Mouse (Mus musculus): ENCODE results near the gene Cacng4. TPM values are rescaled to one million over a fixed set of nuclear protein-coding genes. Genes with fewer than 3 reads are reported as not detected.

Gene Cacng4
- polyA plus RNA-seq (2015; fragmentation: Nextera tagmentation; extraction: Ambion mirVana): 0.74 and 1.3 TPM in 2 replicates

GRCm38 (mm10) chr11:107794547-107795269 is at the start of gene Cacng4:
Gene Cacng4, minus strand, starts transcription at chr11:107794557.
- WGBS: 1% methylated on average over 21 of the region's 73 CpGs
- no peaks in the 10 kb centered on the region for H3K9me3 ChIP-seq (replicated peaks; ENCODE audit: low read length)
- H3K4me3 ChIP-seq (replicated peaks; ENCODE audit: low read depth, low read length): peak within 1 kb of the TSS; percentile 59
- peak within 1 kb of the TSS; percentile 37; the same call in 1 of the 2 replicates for H3K9ac ChIP-seq (ENCODE audit: low read depth, low read length)
- H3K4me2 ChIP-seq (ENCODE audit: low read length): peak within 1 kb of the TSS; percentile 98
- TF ChIP-seq CTCF (IDR thresholded peaks at IDR 0.05; ENCODE audit: low read depth): no peak
- no peaks in the 10 kb centered on the region for H3K36me3 ChIP-seq (ENCODE audit: insufficient read depth, low read length)
- DNase-seq (ENCODE audit: low spot score): peak; percentile 46
- peaks cover 23% of the 10 kb centered on the region for H3K4me1 ChIP-seq (replicated peaks; ENCODE audit: insufficient read depth, low read length)
- no peak within 1 kb of the TSS for H3K27ac ChIP-seq
- peaks cover 26% of the 10 kb centered on the region for H3K27me3 ChIP-seq (ENCODE audit: insufficient read depth, low read length)
- ATAC-seq (replicated peaks; ENCODE audit: low FRiP score, low read depth): no peak

GRCm38 (mm10) chr11:107833351-107834040 is 39.1 kb upstream of the Cacng4 start:
- H3K4me3 ChIP-seq (replicated peaks; ENCODE audit: low read depth, low read length): no peak overlapping the region
- no peaks in the 10 kb centered on the region for H3K36me3 ChIP-seq (ENCODE audit: insufficient read depth, low read length)
- WGBS: 60% methylated on average over 7 of the region's 7 CpGs
- no peaks in the 10 kb centered on the region for H3K4me1 ChIP-seq (replicated peaks; ENCODE audit: insufficient read depth, low read length)
- H3K27me3 ChIP-seq (ENCODE audit: insufficient read depth, low read length): no peaks in the 10 kb centered on the region
- H3K9ac ChIP-seq (ENCODE audit: low read depth, low read length): no peak overlapping the region
- no peak for DNase-seq (ENCODE audit: low spot score)
- TF ChIP-seq CTCF (IDR thresholded peaks at IDR 0.05; ENCODE audit: low read depth): no peak
- H3K4me2 ChIP-seq (ENCODE audit: low read length): no peak overlapping the region
- H3K27ac ChIP-seq: no peak overlapping the region
- ATAC-seq (replicated peaks; ENCODE audit: low FRiP score, low read depth): no peak
- H3K9me3 ChIP-seq (replicated peaks; ENCODE audit: low read length): no peaks in the 10 kb centered on the region

GRCm38 (mm10) chr11:107817196-107817595 is 22.8 kb upstream of the Cacng4 start:
- ATAC-seq (replicated peaks; ENCODE audit: low FRiP score, low read depth) (no peak), DNase-seq (ENCODE audit: low spot score) (peak; percentile 72)
- H3K4me3 ChIP-seq (replicated peaks; ENCODE audit: low read depth, low read length): no peak overlapping the region
- H3K9ac ChIP-seq (ENCODE audit: low read depth, low read length): no peak overlapping the region
- no peak overlapping the region for H3K4me2 ChIP-seq (ENCODE audit: low read length)
- H3K27ac ChIP-seq: no peak overlapping the region
- 42% methylated on average over 5 of the region's 5 CpGs for WGBS
- no peaks in the 10 kb centered on the region for H3K36me3 ChIP-seq (ENCODE audit: insufficient read depth, low read length)
- TF ChIP-seq CTCF (IDR thresholded peaks at IDR 0.05; ENCODE audit: low read depth): no peak
- no peaks in the 10 kb centered on the region for H3K4me1 ChIP-seq (replicated peaks; ENCODE audit: insufficient read depth, low read length)
- H3K9me3 ChIP-seq (replicated peaks; ENCODE audit: low read length): no peaks in the 10 kb centered on the region
- H3K27me3 ChIP-seq (ENCODE audit: insufficient read depth, low read length): no peaks in the 10 kb centered on the region; the same call in 1 of the 2 replicates

- H3K27me3 ChIP-seq (ENCODE audit: insufficient read depth, low read length): no peaks in the 10 kb centered on the region; the same call in 1 of the 2 replicates
- ATAC-seq (replicated peaks; ENCODE audit: low FRiP score, low read depth): no peak
- H3K9me3 ChIP-seq (replicated peaks; ENCODE audit: low read length): no peaks in the 10 kb centered on the region
- whole genome bisulfite sequencing: 10% methylated on average over 21 of the region's 21 CpGs
- no peak overlapping the region for H3K27ac ChIP-seq
- H3K4me2 ChIP-seq (ENCODE audit: low read length): no peak overlapping the region; the same call in 1 of the 2 replicates
- no peaks in the 10 kb centered on the region for H3K4me1 ChIP-seq (replicated peaks; ENCODE audit: insufficient read depth, low read length)
- H3K36me3 ChIP-seq (ENCODE audit: insufficient read depth, low read length): no peaks in the 10 kb centered on the region
- no peak overlapping the region for H3K4me3 ChIP-seq (replicated peaks; ENCODE audit: low read depth, low read length)
- no peak for DNase-seq (ENCODE audit: low spot score)
- no peak for TF ChIP-seq CTCF (IDR thresholded peaks at IDR 0.05; ENCODE audit: low read depth)
- no peak overlapping the region for H3K9ac ChIP-seq (ENCODE audit: low read depth, low read length)
Observed at GRCm38 (mm10) chr11:107812941-107813648, 18.7 kb upstream of the Cacng4 start.

- Histone ChIP-seq H3K4me1 (replicated peaks; ENCODE audit: insufficient read depth, low read length) (no peaks in the 10 kb centered on the region), H3K4me2 (ENCODE audit: low read length) (no peak overlapping the region), H3K27ac (no peak overlapping the region), H3K27me3 (ENCODE audit: insufficient read depth, low read length) (no peaks in the 10 kb centered on the region; the same call in 1 of the 2 replicates), H3K9me3 (replicated peaks; ENCODE audit: low read length) (no peaks in the 10 kb centered on the region), H3K4me3 (replicated peaks; ENCODE audit: low read depth, low read length) (no peak overlapping the region), H3K9ac (ENCODE audit: low read depth, low read length) (no peak overlapping the region), H3K36me3 (ENCODE audit: insufficient read depth, low read length) (no peaks in the 10 kb centered on the region)
- ATAC-seq (replicated peaks; ENCODE audit: low FRiP score, low read depth) (no peak), DNase-seq (ENCODE audit: low spot score) (no peak)
- TF ChIP-seq CTCF (IDR thresholded peaks at IDR 0.05; ENCODE audit: low read depth): no peak
- 24% methylated on average over 4 of the region's 4 CpGs for WGBS
Observed at GRCm38 (mm10) chr11:107812429-107812828, 18.1 kb upstream of the Cacng4 start.

- no peaks in the 10 kb centered on the region for H3K36me3 ChIP-seq (ENCODE audit: insufficient read depth, low read length)
- ATAC-seq (replicated peaks; ENCODE audit: low FRiP score, low read depth) (no peak), DNase-seq (ENCODE audit: low spot score) (no peak)
- no peak overlapping the region for H3K4me3 ChIP-seq (replicated peaks; ENCODE audit: low read depth, low read length)
- TF ChIP-seq CTCF (IDR thresholded peaks at IDR 0.05; ENCODE audit: low read depth): peak; percentile 53
- no peak overlapping the region for H3K27ac ChIP-seq
- WGBS: 74% methylated on average over 8 of the region's 8 CpGs
- no peak overlapping the region for H3K9ac ChIP-seq (ENCODE audit: low read depth, low read length)
- no peaks in the 10 kb centered on the region for H3K9me3 ChIP-seq (replicated peaks; ENCODE audit: low read length)
- no peak overlapping the region for H3K4me2 ChIP-seq (ENCODE audit: low read length)
- H3K27me3 ChIP-seq (ENCODE audit: insufficient read depth, low read length): no peaks in the 10 kb centered on the region; the same call in 1 of the 2 replicates
- H3K4me1 ChIP-seq (replicated peaks; ENCODE audit: insufficient read depth, low read length): no peaks in the 10 kb centered on the region
Observed at GRCm38 (mm10) chr11:107808508-107808907, 14.2 kb upstream of the Cacng4 start.

Data from kidney, postnatal 0 days (tissue).